Mouse (Mus musculus) liver, embryonic 16.5 days (tissue): Measurements from ENCODE around the gene Hoxd1. TPM values are rescaled to one million over a fixed set of nuclear protein-coding genes. Genes with fewer than 3 reads are reported as not detected.

Experiments
- ATAC-seq: fragments of 200-750 bp; cut with Nextera tagmentation; 2 replicates; pipeline ENCODE4 v1.8.0; 2017; ENCODE audit warnings: low read depth, mild to moderate bottlenecking, moderate number of reproducible peaks, moderate library complexity
- H3K27ac ChIP-seq: fragments of 300-500 bp; sonication (generic); 2 replicates; pipeline ENCODE4 v1.5.1; 2014; ENCODE audit warnings: mild to moderate bottlenecking, low read length
- H3K27me3 ChIP-seq: fragments of 300-500 bp; sonication (generic); 2 replicates; pipeline ENCODE4 v1.6.1; 2014; ENCODE audit warnings: low read depth, low read length, mixed read lengths; ENCODE audit not compliant: control insufficient read depth, insufficient read depth
- H3K36me3 ChIP-seq: fragments of 300-500 bp; sonication (generic); 2 replicates; pipeline ENCODE4 v1.6.1; 2014; ENCODE audit warnings: mild to moderate bottlenecking; ENCODE audit not compliant: control insufficient read depth, insufficient read depth
- H3K4me1 ChIP-seq: fragments of 300-500 bp; sonication (generic); 2 replicates; pipeline ENCODE4 v1.6.1; 2014; ENCODE audit warnings: low read depth, low read length, mixed read lengths; ENCODE audit not compliant: control insufficient read depth
- H3K4me2 ChIP-seq: fragments of 300-500 bp; sonication (generic); 2 replicates; pipeline ENCODE4 v1.6.1; 2014; ENCODE audit warnings: low read depth, low read length, mixed read lengths
- H3K4me3 ChIP-seq: fragments of 300-500 bp; sonication (generic); 2 replicates; pipeline ENCODE4 v1.5.1; 2014; ENCODE audit warnings: low read depth, mild to moderate bottlenecking, low read length
- H3K9ac ChIP-seq: fragments of 300-500 bp; sonication (generic); 2 replicates; pipeline ENCODE4 v1.6.1; 2014; ENCODE audit warnings: low read depth, low read length
- H3K9me3 ChIP-seq: fragments of 300-500 bp; sonication (generic); replicated peaks from 2 replicates; pipeline ENCODE4 v1.6.1; 2016; ENCODE audit warnings: low read length; ENCODE audit not compliant: control insufficient read depth
- WGBS: fragments of 180-500 bp; shearing (Covaris S2); extraction: QIAGEN DNeasy Blood & Tissue Kit; methylation state at CpG from one replicate; pipeline ENCODE4 v1.1.7; 2014; ENCODE audit not compliant: insufficient replicate concordance; 5-methylcytosine and 5-hydroxymethylcytosine counted together
- polyA plus RNA-seq: library from polyadenylated mRNA; unstranded; fragments of >200 nt; fragmentation: Nextera tagmentation; extraction: Ambion mirVana; gene quantifications from 2 replicates; pipeline ENCODE4 v1.2.1, GENCODE M21; 2015

The Hoxd1 gene
- polyA plus RNA-seq, 1 experiment from 2014 or later, result not detected

GRCm38 (mm10) chr2:74731799-74732512 lies 30.8 kb upstream of the Hoxd1 start:
- Histone ChIP-seq H3K4me2 (no peak overlapping the region), H3K27me3 (peaks cover 95% of the 10 kb centered on the region), H3K9ac (no peak overlapping the region), H3K9me3 (no peaks in the 10 kb centered on the region), H3K36me3 (no peaks in the 10 kb centered on the region), H3K27ac (no peak overlapping the region), H3K4me3 (no peak overlapping the region), H3K4me1 (no peaks in the 10 kb centered on the region)
- WGBS, result 13% methylated on average over 9 of the region's 9 CpGs
- no peak for ATAC-seq

- no peaks in the 10 kb centered on the region for H3K9me3 ChIP-seq
- no peak overlapping the region for H3K4me2 ChIP-seq
- H3K27me3 ChIP-seq, result peaks cover 95% of the 10 kb centered on the region
- no peak for ATAC-seq
- H3K4me3 ChIP-seq, result no peak overlapping the region
- H3K36me3 ChIP-seq, result no peaks in the 10 kb centered on the region
- no peak overlapping the region for H3K27ac ChIP-seq
- WGBS, result 4% methylated on average over 52 of the region's 52 CpGs
- no peak overlapping the region for H3K9ac ChIP-seq
- no peaks in the 10 kb centered on the region for H3K4me1 ChIP-seq
These were observed 30.1 kb upstream of the Hoxd1 start for GRCm38 (mm10) chr2:74732513-74733316.

- Histone ChIP-seq H3K4me1 (no peaks in the 10 kb centered on the region), H3K27ac (no peak overlapping the region), H3K4me2 (no peak overlapping the region), H3K27me3 (peaks cover 95% of the 10 kb centered on the region), H3K9me3 (no peaks in the 10 kb centered on the region), H3K36me3 (no peaks in the 10 kb centered on the region), H3K9ac (no peak overlapping the region), H3K4me3 (no peak overlapping the region)
- WGBS, result under 1% methylated on average over 16 of the region's 16 CpGs
- no peak for ATAC-seq
These were observed 29.5 kb upstream of the Hoxd1 start for GRCm38 (mm10) chr2:74733317-74733661.

DNA sequence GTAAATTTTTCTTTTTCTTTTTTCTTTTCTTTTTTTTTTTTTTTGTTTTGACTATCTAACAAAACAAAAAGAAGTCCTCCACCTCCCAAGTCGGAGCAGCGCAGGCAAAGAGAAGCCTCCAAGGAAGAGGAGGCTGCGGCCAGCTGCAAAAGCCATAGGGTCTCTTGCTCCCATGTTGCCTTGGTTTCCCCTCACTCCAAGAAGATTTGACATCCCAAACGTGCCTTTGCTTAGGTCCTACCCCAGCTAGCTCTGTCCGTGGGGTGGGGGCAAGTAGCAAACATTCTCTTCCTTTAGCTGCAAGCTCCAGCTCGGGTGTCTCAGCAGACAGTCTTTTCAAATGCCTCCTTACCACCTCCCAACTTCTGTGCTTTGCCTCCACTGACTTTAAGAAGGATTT lies 29.0 kb upstream of the Hoxd1 start:
- Histone ChIP-seq H3K27ac (no peak overlapping the region), H3K27me3 (peaks cover 95% of the 10 kb centered on the region), H3K36me3 (no peaks in the 10 kb centered on the region), H3K4me1 (no peaks in the 10 kb centered on the region), H3K4me3 (no peak overlapping the region), H3K9me3 (no peaks in the 10 kb centered on the region), H3K4me2 (no peak overlapping the region), H3K9ac (no peak overlapping the region)
- WGBS, result 4% methylated on average over 6 of the region's 6 CpGs
- no peak for ATAC-seq

- H3K36me3 ChIP-seq, result no peaks in the 10 kb centered on the region
- no peaks in the 10 kb centered on the region for H3K9me3 ChIP-seq
- H3K27me3 ChIP-seq, result peaks cover 96% of the 10 kb centered on the region
- no peaks in the 10 kb centered on the region for H3K4me1 ChIP-seq
- H3K9ac ChIP-seq, result no peak overlapping the region
- H3K4me3 ChIP-seq, result no peak overlapping the region
- 6% methylated on average over 13 of the region's 13 CpGs for WGBS
- ATAC-seq, result no peak
- H3K4me2 ChIP-seq, result no peak overlapping the region
- H3K27ac ChIP-seq, result no peak overlapping the region
These were observed 28.3 kb upstream of the Hoxd1 start for GRCm38 (mm10) chr2:74734451-74734850.

GRCm38 (mm10) chr2:74734996-74735811 lies 27.6 kb upstream of the Hoxd1 start:
- Histone ChIP-seq H3K27me3 (peaks cover 99% of the 10 kb centered on the region), H3K4me2 (no peak overlapping the region), H3K4me1 (no peaks in the 10 kb centered on the region), H3K27ac (no peak overlapping the region), H3K9me3 (no peaks in the 10 kb centered on the region), H3K36me3 (no peaks in the 10 kb centered on the region), H3K4me3 (no peak overlapping the region), H3K9ac (no peak overlapping the region)
- WGBS, result 9% methylated on average over 27 of the region's 27 CpGs
- no peak for ATAC-seq

GRCm38 (mm10) chr2:74735851-74736687 lies 26.7 kb upstream of the Hoxd1 start:
- 3% methylated on average over 42 of the region's 42 CpGs for WGBS
- Histone ChIP-seq H3K4me2 (no peak overlapping the region), H3K9ac (no peak overlapping the region), H3K27me3 (peaks cover 98% of the 10 kb centered on the region), H3K36me3 (no peaks in the 10 kb centered on the region), H3K27ac (no peak overlapping the region), H3K9me3 (no peaks in the 10 kb centered on the region), H3K4me3 (no peak overlapping the region), H3K4me1 (no peaks in the 10 kb centered on the region)
- no peak for ATAC-seq

DNA sequence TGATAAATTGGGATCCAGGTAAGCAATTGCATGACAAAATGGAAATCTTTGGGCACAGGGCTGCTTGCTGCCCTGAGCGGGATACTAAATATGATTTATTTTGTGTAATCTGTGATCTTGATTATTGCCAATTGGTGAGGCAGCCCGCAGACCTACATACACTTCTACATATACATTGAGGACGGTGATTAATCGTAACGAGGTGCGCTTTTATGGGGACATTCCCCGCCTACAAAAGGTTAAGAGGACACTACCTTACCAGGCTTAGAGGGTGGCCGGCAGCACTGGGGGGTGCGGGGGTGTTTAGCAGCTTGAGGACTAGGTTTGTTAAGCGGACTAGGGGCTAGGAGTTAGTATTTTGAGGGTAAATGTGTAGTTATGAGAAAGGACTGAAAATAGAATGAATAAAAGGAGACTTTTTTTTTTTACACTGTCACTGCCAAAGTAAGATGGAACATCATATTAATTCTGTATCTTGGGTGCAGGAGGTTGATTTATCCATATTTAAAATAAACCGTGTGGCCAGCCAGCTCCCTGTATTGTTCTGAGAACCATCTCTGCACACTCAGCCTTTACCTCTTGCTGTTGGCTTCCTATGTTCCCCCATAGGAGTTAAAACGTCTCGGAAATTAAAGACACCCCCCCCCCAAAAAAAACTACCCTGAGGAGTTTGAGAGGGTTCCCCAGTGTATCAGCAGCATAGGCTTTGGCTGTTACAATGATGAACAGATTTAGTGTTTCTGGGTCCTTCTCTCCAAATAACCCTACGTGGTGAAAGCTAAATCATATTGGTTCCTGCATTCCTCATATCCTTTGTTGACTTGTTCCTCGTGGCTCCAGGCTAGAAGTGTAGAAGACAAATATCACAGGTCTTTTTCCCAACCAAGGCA lies 25.8 kb upstream of the Hoxd1 start:
- no peaks in the 10 kb centered on the region for H3K36me3 ChIP-seq
- H3K27ac ChIP-seq, result no peak overlapping the region
- H3K27me3 ChIP-seq, result peaks cover 98% of the 10 kb centered on the region
- no peak overlapping the region for H3K4me2 ChIP-seq
- H3K9ac ChIP-seq, result no peak overlapping the region
- no peak overlapping the region for H3K4me3 ChIP-seq
- no peaks in the 10 kb centered on the region for H3K9me3 ChIP-seq
- no peak for ATAC-seq
- no peaks in the 10 kb centered on the region for H3K4me1 ChIP-seq
- 11% methylated on average over 15 of the region's 15 CpGs for WGBS
